Mouse (Mus musculus): ENCODE data around the gene Lrrtm4. TPM values are rescaled to one million over a fixed set of nuclear protein-coding genes. Genes with fewer than 3 reads are reported as not detected.
A peak's percentile ranks its signal among the peaks of the same experiment; 100 is the strongest.

Gene Lrrtm4
- total RNA-seq, 1 experiment from 2014 or later = 3.7 TPM

DNA sequence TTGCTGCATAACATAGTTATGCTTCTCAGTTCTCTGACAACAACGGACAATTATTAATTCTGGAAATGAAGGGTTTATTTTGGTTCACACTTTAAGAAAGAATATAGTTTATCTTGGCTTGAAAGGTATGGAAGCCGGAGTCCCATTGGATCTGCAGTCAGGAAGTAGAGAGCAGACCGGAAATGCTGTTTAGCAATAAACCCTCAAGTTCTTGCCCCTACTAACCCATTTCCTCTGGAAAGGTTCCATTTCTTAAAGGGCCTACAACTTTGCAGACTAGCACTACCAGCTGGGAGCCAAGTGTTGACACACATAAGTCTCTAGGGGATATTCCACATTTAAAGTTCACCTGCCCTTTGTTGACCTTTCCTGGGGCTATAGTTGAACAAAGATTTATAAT is 309.7 kb downstream of the Lrrtm4 start:
- DNase-seq = no peak

DNA sequence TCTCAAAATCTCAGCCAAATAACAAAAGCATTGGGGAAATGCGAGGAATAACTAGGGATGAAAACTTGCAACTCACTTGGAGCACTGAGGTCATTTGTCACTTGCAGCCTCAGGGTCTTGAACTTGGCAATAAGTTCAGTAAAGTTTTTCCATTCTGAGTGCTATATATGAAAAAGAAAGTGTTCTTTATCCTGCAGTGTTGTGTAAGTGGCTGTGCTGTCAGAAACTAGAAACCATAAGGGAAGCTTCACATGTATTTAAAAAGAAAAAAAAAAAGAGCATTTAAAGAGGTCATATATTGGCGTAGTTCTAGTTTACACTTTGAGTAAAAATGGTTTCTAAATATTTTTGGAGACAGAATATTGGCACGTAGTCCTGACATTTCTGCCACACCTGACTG is 313.1 kb downstream of the Lrrtm4 start:
- no peak for DNase-seq

DNA sequence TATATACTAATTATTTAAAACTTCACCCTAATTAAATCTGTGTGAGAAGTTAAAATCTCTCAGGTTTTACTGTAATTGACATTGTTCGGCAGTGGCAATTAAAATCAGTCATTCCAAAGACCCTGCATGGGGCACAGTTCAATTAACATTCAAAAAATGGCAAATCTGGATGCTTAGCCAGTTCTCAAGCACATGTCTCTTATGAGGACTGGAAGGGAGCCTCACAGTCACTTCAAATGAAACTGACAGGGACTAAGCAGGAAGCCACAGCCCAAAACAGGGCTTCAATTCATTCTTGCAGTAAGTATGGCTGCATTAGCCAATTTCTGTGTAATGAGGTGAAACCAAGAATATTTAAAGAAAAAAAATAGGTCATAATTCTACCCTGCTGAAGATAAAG is 333.6 kb downstream of the Lrrtm4 start:
- no peak for DNase-seq

DNA sequence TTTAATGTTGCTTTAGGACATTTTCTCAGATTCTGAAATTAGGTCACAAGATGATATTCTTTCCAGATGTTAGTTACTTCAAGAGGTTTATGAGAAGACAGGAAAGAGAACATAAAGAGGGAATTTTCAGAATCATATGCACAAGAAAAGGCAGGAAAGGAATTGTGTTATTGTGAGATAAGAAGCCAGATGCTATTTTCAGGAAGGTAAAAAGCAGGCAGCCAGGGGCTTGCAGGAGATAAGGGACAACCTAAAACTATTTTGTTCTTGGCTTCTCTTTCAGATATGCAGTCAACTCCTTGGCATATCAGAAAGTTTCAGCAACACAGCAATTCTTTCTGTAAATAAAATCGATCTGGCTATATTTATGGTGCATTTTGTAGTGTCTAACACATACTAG is 338.4 kb downstream of the Lrrtm4 start:
- no peak for DNase-seq

DNA sequence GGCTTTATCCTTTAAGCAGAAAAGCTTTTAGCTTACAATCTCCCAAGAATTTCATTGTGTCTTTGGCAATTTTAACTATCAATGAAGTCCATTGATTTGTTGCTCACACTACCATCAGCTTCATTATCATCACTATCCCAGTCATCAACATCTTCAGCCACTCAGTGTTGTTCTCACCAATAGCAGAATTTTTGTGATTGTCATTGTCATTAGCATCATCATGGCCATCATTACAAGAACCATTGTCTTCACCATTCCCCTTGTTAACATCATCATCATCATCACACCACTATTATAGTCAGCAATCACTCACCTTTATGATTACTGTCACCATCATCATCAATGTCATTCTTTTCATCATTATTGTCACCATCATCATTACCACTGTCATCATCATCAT is 344.9 kb downstream of the Lrrtm4 start:
- DNase-seq = no peak

DNA sequence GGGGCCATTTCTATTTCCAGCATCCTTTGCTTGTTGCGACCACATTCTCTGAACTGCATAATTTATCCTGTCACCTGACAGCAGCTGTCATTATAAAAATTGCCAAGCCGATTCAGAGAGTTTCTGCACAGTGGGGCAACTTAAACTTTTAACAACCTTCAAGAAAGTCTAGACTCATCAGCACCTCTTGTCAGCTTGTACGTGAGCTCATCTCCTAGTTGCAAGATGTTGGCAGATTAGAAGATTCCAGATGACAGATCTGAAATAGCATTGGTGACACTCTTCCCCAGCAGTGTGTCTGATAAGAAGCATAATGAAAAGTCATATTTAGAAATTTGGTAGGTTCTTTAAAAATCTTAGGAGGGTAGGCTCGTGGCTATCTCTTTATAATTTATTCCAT is 347.9 kb downstream of the Lrrtm4 start:
- DNase-seq = no peak

DNA sequence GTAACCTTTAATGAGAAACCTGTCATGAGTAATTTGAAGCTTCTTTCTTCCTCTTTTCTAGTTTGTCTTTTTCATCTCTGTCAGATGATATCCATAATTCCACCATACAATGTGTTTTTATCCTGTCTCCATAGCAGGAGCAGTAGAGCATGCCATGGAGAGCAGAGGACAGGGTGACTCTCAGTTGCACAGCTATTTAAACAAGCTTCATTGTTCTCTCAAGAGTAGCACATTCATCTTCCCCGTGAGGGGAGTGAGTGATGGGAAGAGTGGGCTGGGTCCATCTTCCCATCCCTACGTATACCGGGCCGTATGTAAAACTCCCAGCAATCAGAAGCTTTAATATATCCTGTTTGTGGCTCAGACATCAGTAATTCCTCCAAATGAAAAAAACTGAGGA is 370.9 kb downstream of the Lrrtm4 start:
- DNase-seq = no peak

DNA sequence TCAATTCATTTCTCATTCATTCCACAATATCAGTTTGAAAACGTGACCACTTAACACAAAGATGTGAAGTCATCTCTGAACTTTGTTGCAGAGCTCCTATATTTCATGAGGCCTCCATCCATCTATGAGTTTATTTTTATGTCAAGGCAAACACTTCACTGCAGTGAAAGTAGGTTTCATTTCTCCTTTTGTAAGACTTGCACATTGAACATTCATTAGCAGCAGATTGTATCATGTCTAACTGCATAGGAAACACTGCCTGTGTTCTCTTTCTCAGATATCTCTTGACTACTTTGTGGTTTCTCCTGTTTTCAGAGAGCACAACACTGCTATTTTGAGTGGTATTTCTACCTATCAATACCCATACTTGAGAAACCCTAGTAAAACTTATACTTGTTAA is 388.1 kb downstream of the Lrrtm4 start:
- DNase-seq = no peak

DNA sequence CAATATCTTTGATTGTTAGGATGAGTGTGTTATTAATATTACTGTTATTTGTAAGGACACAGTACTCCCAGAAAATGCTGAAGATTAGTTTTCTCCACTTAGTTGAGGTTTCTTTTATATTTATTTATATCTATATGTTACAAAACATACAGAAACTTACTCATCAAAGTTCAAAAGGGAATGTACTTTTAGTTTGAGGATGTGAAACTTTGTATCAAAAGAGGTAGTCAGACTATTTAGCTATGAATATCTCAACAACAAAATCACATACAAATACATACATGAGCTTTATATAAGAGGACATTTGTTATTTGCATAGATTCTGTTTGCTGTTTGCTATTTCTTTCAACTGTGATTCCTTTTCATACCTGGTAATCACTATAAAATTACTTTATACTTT is 421.5 kb downstream of the Lrrtm4 start:
- DNase-seq = no peak

DNA sequence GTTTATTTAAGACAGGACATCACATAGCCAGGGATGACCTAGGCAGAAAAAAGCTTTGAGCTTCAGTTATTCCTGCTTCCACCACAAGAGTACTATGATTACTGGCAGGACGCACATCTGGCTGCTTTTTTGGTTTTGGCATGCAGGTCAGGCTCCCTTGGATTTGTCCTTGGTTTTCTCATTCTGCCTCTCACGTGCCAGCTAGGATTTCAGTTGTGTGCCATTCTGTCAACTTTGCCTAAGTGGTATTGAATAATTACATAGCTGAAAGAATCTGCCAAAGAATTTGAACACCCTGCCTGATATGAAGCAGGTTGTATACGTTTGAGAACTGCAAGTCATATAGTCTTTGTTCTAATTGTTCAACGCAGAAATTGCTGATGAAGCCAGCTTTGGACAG is 451.9 kb downstream of the Lrrtm4 start:
- DNase-seq = peak; percentile 45

DNA sequence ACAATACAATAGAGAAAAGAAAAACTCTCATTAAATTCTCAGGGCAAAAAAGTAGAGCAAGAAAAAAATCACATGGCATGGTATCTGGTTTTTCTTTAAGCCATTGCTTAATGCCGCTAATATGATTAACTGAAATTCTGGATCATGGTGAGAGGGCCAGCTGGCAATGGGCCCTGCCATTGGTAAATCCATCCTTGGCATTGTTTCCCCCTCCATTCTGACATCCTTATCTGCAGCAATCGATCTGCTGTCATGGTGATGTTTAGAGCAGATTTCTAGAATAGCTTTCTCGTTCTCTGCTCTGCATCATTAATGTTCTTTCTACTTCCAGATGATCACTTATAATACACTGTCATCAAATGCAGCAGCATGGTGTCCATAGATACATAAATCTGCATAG is 457.5 kb downstream of the Lrrtm4 start:
- DNase-seq = peak; percentile 46

DNA sequence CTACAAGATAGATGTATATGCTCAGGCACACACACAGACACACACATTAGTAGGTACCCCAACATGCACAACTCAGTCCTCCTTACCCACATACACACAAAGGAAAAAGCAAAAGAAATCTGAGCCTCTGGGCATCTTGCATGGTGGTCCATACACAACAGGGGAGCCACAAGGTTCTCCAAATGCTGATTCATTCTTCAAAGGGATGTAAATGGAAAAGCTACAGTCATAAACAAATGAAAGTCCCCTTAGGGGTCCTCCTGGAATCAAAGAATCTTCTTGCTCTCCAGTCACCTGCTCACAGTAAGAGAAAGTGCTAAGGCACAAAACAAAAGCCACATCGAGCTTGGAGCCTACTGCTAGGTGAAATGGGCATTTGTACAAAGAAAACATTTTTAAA is 526.3 kb downstream of the Lrrtm4 start:
- DNase-seq = no peak

DNA sequence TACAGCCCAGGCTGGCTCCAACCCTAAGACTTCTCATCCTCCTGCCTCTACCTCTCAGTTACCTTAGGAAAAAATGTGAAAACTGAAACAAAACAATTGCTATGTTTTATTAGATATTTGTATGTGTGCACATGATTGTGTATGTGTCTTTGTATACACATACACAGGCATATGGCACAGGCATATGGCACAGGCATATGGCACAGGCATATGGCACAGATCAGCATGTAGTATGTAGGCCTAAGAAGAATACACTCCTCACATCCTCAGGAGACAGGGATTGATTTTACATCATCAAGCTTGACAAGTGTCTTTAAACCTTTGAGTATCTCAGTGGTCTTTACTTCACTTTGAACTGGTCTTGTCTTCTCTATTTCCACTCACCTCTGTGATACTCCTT is 531.2 kb downstream of the Lrrtm4 start:
- DNase-seq = no peak

DNA sequence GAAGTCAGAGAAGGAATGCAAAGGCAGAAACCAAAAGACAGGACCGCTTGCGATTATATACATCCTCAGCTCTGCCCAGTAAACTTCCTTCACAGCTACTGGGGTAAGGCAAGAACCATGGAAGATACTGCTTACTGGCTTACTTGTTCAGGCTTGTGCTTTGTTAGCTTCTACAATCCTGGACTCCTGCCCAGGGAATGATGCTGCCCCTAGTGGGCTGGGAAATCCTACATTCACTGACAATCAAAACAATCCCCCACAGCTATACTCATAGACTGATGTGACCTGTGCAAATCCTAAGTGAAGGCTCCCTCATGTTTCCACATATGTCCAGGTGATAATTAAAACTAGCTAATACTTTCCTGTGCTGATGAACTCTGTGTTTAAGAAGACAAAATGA is 534.7 kb downstream of the Lrrtm4 start:
- peak; percentile 7 for DNase-seq

DNA sequence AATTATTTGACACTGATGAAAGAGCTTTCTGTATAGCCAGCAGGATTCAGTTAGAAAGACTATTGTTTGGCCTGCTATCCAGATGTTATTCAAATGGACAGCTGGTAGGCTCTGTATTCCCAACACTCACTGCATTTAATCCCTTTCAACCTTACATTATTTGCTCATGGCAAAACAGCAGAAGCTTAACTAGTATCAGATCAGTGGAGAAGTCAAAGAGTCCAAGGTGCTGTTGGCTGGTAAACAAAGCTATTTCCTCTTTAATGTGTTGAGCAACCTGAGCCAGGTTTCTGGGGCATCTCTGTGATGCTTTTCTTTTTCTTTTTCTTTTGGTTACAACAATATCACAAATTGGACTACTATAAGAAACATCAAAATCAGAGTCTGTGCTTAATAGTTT is 536.3 kb downstream of the Lrrtm4 start:
- DNase-seq = no peak

DNA sequence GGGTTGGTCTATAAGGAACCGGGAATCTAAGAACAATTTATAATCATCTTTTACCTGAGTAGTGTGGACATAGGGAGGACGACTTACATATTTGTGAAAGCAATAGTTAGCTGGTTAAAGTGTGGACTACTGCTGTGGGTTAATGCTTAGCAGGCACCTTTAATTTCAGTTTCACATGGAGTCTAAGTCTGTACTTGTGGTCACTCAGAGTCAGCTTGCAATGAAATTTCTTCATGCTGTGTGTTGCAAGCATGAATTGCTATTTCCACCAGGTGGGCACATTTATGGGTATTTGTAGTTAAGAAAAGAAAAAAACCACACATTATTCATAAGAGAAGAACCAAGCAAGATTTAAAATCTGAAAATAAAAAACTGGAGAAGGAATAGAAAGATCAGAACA is 558.5 kb downstream of the Lrrtm4 start:
- no peak for DNase-seq

DNA sequence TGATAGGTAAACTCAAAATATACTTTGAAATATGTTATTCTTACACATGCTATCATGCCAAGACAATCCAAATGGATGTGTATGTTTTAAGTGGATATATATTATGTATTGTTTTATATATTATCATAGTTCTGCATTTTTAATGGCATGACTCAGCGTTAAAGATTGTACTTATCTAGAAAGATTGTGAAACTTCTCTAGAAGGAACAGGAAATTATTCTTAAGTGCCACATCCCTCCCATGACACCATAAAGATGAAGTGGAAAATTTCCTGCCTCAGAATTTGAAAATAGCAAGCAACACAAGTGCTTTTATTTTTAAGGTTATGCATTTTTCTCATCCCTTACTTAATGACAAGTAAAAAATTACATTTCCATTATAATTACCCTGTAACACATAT is 563.5 kb downstream of the Lrrtm4 start:
- no peak for DNase-seq

DNA sequence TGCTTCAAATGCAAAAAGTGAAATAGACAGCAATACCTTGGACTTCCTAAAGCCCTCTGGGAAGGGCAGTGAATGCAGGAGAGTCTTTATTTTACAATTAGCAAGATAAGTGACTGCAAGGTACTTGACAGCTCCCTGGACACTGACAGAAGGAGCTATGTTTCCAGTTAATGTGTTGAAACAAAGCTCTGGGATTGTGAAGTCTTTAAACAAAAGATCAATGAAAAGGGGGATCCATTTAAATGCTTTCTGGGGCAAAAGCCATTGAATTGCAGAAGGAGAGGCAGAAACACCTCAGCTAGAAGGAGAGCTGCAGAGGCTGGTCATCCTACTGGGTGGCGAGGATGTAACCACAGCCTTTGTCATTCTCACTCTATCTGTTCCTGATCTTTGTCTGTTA is 571.1 kb downstream of the Lrrtm4 start:
- DNase-seq = no peak

DNA sequence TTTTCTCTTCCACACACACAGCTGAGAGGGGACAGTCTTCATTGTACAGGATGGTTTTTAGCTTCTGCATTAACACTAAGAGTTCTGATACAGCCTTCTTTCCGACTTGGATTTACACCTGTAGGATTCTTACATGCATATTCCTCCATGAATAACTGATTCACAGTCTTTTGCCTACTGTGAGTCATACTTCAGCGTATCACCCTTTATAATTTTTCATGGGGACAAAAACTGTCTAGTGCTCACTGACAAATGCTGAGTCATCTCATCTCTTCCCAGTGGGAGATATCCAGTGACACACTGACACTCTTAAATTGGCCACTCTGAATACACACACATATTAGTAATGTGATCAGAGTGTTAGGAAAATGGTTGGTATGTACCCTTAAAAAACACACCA is 600.8 kb downstream of the Lrrtm4 start:
- no peak for DNase-seq

DNA sequence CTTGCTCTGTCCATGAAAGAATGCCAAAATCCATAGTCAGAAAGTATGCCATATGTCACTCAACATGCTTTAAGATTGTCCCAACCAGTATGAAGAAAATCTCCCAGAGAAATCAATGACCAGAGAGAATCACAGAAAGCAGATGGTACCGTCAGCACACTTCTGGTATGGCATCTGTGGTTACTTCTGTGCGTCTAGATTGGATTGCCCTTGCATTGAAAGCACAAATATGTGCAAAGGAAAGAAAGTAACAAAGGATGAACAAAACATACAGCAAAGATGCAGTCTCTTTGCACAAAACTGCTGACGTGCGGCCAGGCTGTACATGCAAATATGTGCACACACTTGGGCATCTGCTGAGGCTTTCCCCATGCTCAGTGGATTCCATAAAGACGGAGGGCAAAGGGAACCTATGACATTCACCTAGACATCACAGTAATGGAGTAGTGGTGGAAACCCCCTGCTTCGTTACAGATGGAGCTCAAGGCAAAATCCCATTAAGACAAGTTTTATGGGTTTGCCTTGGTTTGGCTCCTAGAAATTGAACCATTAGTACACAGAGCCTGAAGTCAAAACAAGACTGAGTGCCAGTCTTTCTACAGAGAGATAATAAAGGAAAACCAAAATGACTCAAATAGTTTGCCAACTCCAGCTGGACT is 604.1 kb downstream of the Lrrtm4 start:
- no peak for DNase-seq

DNA sequence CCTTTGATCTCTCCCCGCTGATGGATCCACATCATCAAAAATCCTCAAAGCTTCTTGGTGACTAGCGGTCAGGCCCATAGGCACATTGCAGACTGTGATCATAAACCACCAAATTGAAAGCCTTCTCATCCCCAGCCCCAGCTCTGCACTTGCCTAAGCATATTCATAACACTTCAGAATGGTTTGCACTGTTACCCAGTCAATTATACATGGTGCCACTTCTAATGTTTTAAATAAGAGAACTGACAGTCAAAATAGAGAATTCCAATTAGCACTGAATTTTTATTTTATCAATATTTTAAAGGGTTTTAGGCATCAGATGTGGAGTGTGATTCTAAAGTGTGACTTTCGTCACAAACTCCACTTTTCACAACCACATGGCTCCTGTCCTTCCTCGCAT is 606.8 kb downstream of the Lrrtm4 start:
- DNase-seq = no peak

DNA sequence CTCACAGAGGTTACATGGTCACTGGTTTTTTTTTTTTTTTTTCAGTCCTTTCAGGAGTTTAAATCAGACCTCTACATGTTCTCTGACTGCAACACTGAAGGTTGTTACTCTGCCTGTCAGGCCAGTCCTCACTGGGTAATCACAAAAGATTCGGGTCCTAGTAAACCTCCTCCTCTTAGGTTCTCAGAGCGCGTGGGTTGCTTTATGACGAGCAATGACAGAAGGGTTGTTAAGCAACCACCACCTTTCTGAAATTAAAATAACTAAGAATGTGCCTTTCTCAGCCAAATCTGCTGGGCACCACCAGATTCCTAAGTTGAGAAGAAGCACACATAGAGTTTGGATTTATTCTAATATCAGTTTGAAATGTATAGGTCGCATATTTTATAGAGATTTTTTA is 644.1 kb downstream of the Lrrtm4 start:
- no peak for DNase-seq

DNA sequence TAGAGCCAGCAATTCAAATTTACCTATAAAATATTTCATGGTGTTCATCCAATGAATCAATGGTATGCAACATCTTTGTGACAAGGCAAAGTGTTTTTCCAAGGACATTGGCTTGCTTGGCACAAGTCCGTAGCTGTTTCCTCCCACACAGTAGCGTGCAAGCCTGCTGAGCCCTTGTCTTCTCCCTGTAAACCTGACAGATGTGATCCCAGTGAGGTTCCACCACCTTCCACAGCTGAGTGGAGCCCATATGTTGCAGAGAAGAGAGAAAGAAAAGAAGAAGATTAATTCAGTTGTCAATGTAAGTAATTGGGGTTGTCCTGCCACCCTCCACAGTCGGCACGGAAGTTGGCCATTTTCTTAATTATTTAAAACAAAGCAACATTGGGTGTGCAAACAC is 645.4 kb downstream of the Lrrtm4 start:
- no peak for DNase-seq

DNA sequence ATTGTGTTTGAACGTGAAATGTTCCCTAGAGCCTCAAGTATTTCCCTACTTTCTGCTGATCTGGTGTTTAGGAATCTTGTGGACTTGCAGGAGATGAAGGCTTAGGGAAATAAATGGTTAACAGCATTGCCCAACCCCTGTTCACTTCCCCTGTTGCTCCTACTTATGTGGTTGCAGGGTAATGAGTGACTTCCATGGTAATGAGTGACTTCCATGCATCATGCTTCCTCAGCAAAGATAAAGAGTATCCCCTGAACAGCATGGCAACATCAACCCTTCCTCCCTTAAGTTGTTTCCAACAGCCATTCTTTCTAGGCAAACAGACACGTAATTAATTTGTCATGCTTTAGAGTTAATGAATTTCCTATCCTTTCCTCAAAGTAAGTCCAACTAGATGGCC is 685.5 kb downstream of the Lrrtm4 start:
- no peak for DNase-seq

DNA sequence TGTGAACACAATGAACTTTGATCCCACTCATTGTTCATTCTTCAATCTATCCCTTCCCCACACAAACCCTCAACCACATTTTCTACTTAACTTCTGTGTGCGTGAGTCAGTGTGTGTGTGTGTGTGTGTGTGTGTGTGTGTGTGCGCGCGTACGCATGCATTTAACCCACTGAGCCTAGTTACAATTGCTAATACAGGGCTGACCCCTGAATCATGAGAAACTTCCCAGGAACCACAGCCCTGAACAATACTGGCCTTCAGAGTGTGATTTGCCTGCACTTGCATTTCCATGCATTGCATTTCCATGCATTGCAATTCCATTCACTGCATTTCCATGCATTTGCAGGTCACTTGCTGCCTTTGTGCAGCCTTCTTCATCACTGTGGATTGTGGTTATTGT is 701.8 kb downstream of the Lrrtm4 start:
- DNase-seq = no peak
